Mouse (Mus musculus): ENCODE results near the gene Proca1. TPM values are rescaled to one million over a fixed set of nuclear protein-coding genes. Genes with fewer than 3 reads are reported as not detected.

Gene Proca1
- total and polyA plus RNA-seq, 3 experiments, result 0.70 to 0.80 (median 0.75) TPM

DNA sequence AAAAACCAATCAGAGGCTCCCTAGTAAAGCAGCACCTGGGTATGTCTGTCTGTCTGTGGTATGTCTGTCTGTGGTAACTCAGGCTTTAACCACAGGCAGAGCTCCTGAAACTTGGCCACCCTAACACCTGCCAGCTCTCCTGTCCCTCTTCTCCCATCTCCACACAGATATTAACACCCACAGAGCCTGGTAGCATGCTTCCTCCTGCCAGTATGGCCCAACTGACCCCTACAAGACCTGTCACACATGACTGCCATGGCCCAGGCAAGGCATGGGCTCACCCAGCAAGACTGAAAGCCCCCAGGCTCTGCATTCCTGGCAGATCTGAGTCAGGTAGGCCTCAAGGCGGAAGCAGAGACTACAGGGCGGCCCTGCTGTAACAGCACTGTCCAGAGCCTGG lies 30.1 kb upstream of the Proca1 start:
- no peak for DNase-seq
- WGBS, result 80% methylated on average over 2 of the region's 2 CpGs
- no peak overlapping the region for H3K4me3 ChIP-seq
- no peak overlapping the region for H3K9ac ChIP-seq (ENCODE audit: low read depth, low read length)
- TF ChIP-seq EP300 (IDR thresholded peaks at IDR 0.05; ENCODE audit: insufficient read depth, low read depth, low read length), result no peak
- no peak for TF ChIP-seq POLR2A (IDR thresholded peaks at IDR 0.05; ENCODE audit: insufficient read depth, low read depth, low read length)
- TF ChIP-seq CTCF (IDR thresholded peaks at IDR 0.05), result no peak
- H3K4me1 ChIP-seq (ENCODE audit: control insufficient read depth, insufficient read depth, low read length), result peaks cover 3% of the 10 kb centered on the region; the same call in 1 of the 2 replicates
- H3K79me2 ChIP-seq (replicated peaks; ENCODE audit: control insufficient read depth, insufficient read depth, low read length), result no peaks in the 10 kb centered on the region
- no peaks in the 10 kb centered on the region for H3K36me3 ChIP-seq (ENCODE audit: control insufficient read depth, insufficient read depth, low read length)
- H3K27me3 ChIP-seq (ENCODE audit: control insufficient read depth, insufficient read depth, low read length), result no peaks in the 10 kb centered on the region
- no peak overlapping the region; the same call in 1 of the 2 replicates for H3K27ac ChIP-seq
- intact Hi-C loops (cut with DNase I), result no loop called here

DNA sequence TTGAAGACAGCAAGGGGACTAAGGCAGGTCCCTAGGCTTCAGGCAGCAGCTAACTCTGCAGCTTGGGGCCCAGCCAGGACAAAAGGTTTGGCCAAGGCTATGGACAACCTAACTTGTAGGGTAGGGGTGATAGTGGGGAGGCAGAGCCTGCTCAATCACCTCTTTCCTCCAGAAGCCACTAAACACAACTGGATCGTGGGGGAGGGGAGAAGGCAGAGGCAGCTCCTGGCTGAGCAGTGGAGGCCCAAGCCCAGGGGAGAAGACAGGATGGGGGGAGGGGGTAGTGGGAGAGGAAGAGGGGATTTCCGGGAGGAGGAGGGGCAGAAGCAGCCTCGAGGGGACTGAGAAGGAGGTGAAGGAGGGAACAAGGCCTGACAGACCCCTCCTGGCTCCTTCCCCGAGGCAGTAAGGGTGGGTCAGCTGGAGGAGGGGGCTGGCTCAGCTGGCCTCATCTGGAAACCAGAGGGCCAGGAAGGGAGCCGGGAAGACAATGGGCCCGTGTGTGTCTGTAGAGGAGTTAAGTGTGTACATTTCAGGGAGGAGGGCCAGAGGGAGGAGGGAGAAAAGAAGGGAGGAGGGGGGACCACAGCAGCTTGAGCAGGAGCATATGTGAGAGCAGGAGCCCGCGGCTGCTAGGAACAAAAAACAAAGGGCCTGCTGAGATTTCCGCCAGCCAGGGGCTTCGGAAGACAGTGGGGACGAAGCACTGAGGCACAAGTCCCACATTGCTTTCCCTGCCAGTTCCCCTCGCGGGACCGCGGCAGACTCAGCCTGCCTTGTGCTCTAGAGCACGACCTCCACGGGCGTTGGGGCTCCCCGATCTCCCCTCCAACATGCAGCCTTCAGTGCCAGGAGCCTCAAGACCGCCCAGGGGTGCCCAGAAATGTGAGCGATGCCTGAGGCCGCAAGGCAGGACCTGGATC lies 29.2 kb upstream of the Proca1 start:
- no peaks in the 10 kb centered on the region for H3K79me2 ChIP-seq (replicated peaks; ENCODE audit: control insufficient read depth, insufficient read depth, low read length)
- TF ChIP-seq EP300 (IDR thresholded peaks at IDR 0.05; ENCODE audit: insufficient read depth, low read depth, low read length) (no peak), POLR2A (IDR thresholded peaks at IDR 0.05; ENCODE audit: insufficient read depth, low read depth, low read length) (peak; percentile 14; the same call in 1 of the 2 replicates)
- no peaks in the 10 kb centered on the region for H3K27me3 ChIP-seq (ENCODE audit: control insufficient read depth, insufficient read depth, low read length)
- intact Hi-C loops (cut with DNase I), result loop anchor here (2.0 kb wide), 1 partner anchor 83 kb away; the partner anchor contains the start of gene Eral1
- peak; percentile 64 to 66 for DNase-seq
- peak overlapping the region; percentile 95 for H3K4me3 ChIP-seq
- peak overlapping the region; percentile 84 for H3K27ac ChIP-seq
- no peaks in the 10 kb centered on the region for H3K36me3 ChIP-seq (ENCODE audit: control insufficient read depth, insufficient read depth, low read length)
- 8% methylated on average over 22 of the region's 22 CpGs for WGBS
- peak overlapping the region; percentile 86 for H3K9ac ChIP-seq (ENCODE audit: low read depth, low read length)
- peaks cover 3% of the 10 kb centered on the region; the same call in 1 of the 2 replicates for H3K4me1 ChIP-seq (ENCODE audit: control insufficient read depth, insufficient read depth, low read length)

DNA sequence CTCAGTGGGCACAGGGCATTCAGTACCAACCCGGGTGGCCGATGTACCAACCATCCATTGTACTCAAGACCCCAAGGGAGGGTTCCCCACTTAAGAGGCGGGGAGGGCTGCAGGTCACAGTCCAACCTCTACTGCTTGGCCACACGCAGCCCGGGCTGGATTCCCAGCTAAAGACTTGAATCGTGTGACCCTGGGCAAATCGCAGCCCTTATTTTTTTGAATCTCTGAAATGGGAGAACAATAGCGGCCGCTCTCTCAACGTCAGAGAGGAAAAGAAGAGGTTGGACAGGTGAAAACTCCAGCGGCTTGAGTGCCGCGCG lies 28.6 kb upstream of the Proca1 start:
- Histone ChIP-seq H3K79me2 (replicated peaks; ENCODE audit: control insufficient read depth, insufficient read depth, low read length) (no peaks in the 10 kb centered on the region), H3K27me3 (ENCODE audit: control insufficient read depth, insufficient read depth, low read length) (no peaks in the 10 kb centered on the region), H3K4me1 (ENCODE audit: control insufficient read depth, insufficient read depth, low read length) (peaks cover 3% of the 10 kb centered on the region; the same call in 1 of the 2 replicates), H3K36me3 (ENCODE audit: control insufficient read depth, insufficient read depth, low read length) (no peaks in the 10 kb centered on the region), H3K27ac (peak overlapping the region; percentile 84), H3K4me3 (peak overlapping the region; percentile 95), H3K9ac (ENCODE audit: low read depth, low read length) (peak overlapping the region; percentile 86)
- intact Hi-C loops (cut with DNase I), result loop anchor here (2.0 kb wide), 1 partner anchor 84 kb away; the partner anchor contains the start of gene Eral1
- TF ChIP-seq POLR2A (IDR thresholded peaks at IDR 0.05; ENCODE audit: insufficient read depth, low read depth, low read length) (no peak), CTCF (IDR thresholded peaks at IDR 0.05) (no peak), EP300 (IDR thresholded peaks at IDR 0.05; ENCODE audit: insufficient read depth, low read depth, low read length) (no peak)
- DNase-seq, result no peak
- WGBS, result 5% methylated on average over 14 of the region's 14 CpGs

DNA sequence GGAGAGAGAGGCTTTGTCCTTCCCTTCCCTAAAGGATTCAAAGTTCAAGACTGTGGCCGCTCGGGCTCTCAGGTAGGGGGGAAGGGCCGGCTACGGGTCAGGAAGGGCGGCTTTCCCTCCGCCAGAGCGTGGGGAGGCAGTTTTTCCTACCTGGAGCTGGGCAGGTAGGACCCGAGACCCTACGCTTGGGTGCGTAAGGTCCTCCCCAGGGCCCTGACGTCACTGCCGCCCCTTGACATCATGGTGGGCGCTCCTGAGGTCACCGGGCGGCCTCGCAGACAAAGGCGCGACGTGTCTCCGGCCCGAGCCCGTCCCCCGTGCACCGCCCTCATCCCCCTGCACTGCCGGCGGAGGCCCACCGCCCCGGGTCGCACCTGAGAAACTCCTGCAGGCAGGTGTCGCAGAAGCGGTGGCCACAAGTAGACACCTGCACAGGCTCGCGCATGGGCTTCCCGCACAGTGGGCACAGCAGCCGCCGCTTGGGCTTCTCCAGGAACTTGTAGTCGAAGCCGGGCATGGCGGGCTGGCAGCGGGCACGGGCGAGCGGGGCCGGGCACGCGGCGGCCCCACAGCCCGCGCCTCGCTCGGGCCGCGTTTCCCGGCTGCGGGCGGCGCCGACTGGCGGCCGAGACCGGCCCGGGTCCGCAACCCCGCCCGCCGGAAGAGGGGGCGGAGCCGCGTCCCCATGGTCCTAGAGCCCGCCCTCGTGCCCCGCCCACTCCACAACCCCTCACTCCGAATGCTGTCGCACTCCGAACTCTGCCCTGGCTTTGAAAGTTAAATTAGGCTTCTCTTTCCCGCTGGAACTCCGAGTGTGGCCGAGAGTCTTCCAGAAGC lies 28.1 kb upstream of the Proca1 start, which contains the start of gene Traf4:
TSS of gene Traf4 (minus strand) at position 666 of the 837 bp plus-strand sequence.
- DNase-seq, result peak; percentile 91
- peaks cover 3% of the 10 kb centered on the region; the same call in 1 of the 2 replicates for H3K4me1 ChIP-seq (ENCODE audit: control insufficient read depth, insufficient read depth, low read length)
- no peak; the same call in 1 of the 2 replicates for TF ChIP-seq POLR2A (IDR thresholded peaks at IDR 0.05; ENCODE audit: insufficient read depth, low read depth, low read length)
- 0 out of 2 replicates have a peak, but pooled peaks have one; percentile 46 for TF ChIP-seq EP300 (IDR thresholded peaks at IDR 0.05; ENCODE audit: insufficient read depth, low read depth, low read length)
- TF ChIP-seq CTCF (IDR thresholded peaks at IDR 0.05), result peak; percentile 51
- intact Hi-C loops (cut with DNase I), result loop anchor here (2.0 to 5.0 kb wide), 2 partner anchors 84 to 558 kb away; partner anchors contain the start of genes Eral1 and Taok1
- WGBS, result under 1% methylated on average over 76 of the region's 78 CpGs
- H3K27ac ChIP-seq, result peak within 1 kb of the TSS; percentile 84
- H3K36me3 ChIP-seq (ENCODE audit: control insufficient read depth, insufficient read depth, low read length), result no peaks in the 10 kb centered on the region
- H3K79me2 ChIP-seq (replicated peaks; ENCODE audit: control insufficient read depth, insufficient read depth, low read length), result no peaks in the 10 kb centered on the region
- H3K27me3 ChIP-seq (ENCODE audit: control insufficient read depth, insufficient read depth, low read length), result no peaks in the 10 kb centered on the region
- H3K4me3 ChIP-seq, result peak within 1 kb of the TSS; percentile 95
- H3K9ac ChIP-seq (ENCODE audit: low read depth, low read length), result peak within 1 kb of the TSS; percentile 86

DNA sequence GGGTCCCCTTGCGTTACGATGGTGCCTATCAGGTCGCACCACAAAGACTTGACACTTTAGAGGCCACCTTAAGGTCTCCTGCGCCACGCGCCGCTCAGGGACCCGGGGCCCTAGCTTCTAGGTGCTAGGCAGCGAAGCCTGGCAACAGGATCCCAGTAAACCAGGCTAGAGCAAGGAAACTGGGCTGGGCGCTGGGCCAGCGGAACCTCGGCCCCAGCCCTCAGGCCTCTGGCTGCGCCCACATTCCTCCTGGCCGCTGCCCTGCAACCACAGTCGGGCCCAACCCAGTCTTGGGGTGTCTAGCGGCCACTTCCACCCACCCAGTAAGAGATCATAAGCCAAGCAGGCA lies 27.5 kb upstream of the Proca1 start:
- Histone ChIP-seq H3K79me2 (replicated peaks; ENCODE audit: control insufficient read depth, insufficient read depth, low read length) (no peaks in the 10 kb centered on the region), H3K4me3 (peak overlapping the region; percentile 53), H3K27ac (peak overlapping the region; percentile 62), H3K36me3 (ENCODE audit: control insufficient read depth, insufficient read depth, low read length) (no peaks in the 10 kb centered on the region), H3K9ac (ENCODE audit: low read depth, low read length) (peak overlapping the region; percentile 68), H3K4me1 (ENCODE audit: control insufficient read depth, insufficient read depth, low read length) (peaks cover 3% of the 10 kb centered on the region; the same call in 1 of the 2 replicates), H3K27me3 (ENCODE audit: control insufficient read depth, insufficient read depth, low read length) (no peaks in the 10 kb centered on the region)
- 2% methylated on average over 16 of the region's 16 CpGs for WGBS
- no peak for DNase-seq
- TF ChIP-seq EP300 (IDR thresholded peaks at IDR 0.05; ENCODE audit: insufficient read depth, low read depth, low read length) (no peak), CTCF (IDR thresholded peaks at IDR 0.05) (no peak), POLR2A (IDR thresholded peaks at IDR 0.05; ENCODE audit: insufficient read depth, low read depth, low read length) (no peak)
- intact Hi-C loops (cut with DNase I), result loop anchor here (2.0 to 5.0 kb wide), 2 partner anchors 85 to 558 kb away; partner anchors contain the start of genes Eral1 and Taok1
